Mouse (Mus musculus) midbrain, embryonic 16.5 days (tissue): ENCODE measurements around the gene Tnik. TPM values are rescaled to one million over a fixed set of nuclear protein-coding genes. Genes with fewer than 3 reads are reported as not detected.

ENCODE experiments used
- ATAC-seq: fragments of 200-750 bp; cut with Nextera tagmentation; 2 replicates; pipeline ENCODE4 v1.8.0; 2017; ENCODE audit warnings: moderate TSS enrichment
- H3K27ac ChIP-seq: fragments of 300-500 bp; sonication (generic); 2 replicates; pipeline ENCODE4 v1.5.1; 2014; ENCODE audit warnings: mild to moderate bottlenecking, low read length, mixed read lengths
- H3K27me3 ChIP-seq: fragments of 300-500 bp; sonication (generic); 2 replicates; pipeline ENCODE4 v1.6.1; 2014; ENCODE audit warnings: low read depth, low read length, mixed read lengths; ENCODE audit not compliant: control insufficient read depth, insufficient read depth
- H3K36me3 ChIP-seq: fragments of 300-500 bp; sonication (generic); 2 replicates; pipeline ENCODE4 v1.6.1; 2014; ENCODE audit warnings: mild to moderate bottlenecking, low read length, moderate library complexity, mixed read lengths; ENCODE audit not compliant: control insufficient read depth, insufficient read depth
- H3K4me1 ChIP-seq: fragments of 300-500 bp; sonication (generic); 2 replicates; pipeline ENCODE4 v1.6.1; 2014; ENCODE audit warnings: mild to moderate bottlenecking, low read length, mixed read lengths; ENCODE audit not compliant: control insufficient read depth, insufficient read depth
- H3K4me2 ChIP-seq: fragments of 300-500 bp; sonication (generic); 2 replicates; pipeline ENCODE4 v1.6.1; 2014; ENCODE audit warnings: mild to moderate bottlenecking, low read length, mixed read lengths
- H3K4me3 ChIP-seq: fragments of 300-500 bp; sonication (generic); 2 replicates; pipeline ENCODE4 v1.5.1; 2014; ENCODE audit warnings: low read depth, mild to moderate bottlenecking, low read length, moderate library complexity, mixed read lengths
- H3K9ac ChIP-seq: fragments of 300-500 bp; sonication (generic); 2 replicates; pipeline ENCODE4 v1.6.1; 2014; ENCODE audit warnings: low read depth, low read length, mixed read lengths
- H3K9me3 ChIP-seq: fragments of 300-500 bp; sonication (generic); replicated peaks from 2 replicates; pipeline ENCODE4 v1.6.1; 2014; ENCODE audit warnings: mild to moderate bottlenecking, low read length, mixed read lengths; ENCODE audit not compliant: control insufficient read depth, poor library complexity, severe bottlenecking
- WGBS: fragments of 180-500 bp; shearing (Covaris S2); extraction: QIAGEN DNeasy Blood & Tissue Kit; methylation state at CpG from one replicate; pipeline ENCODE4 v1.1.7; 2014; 5-methylcytosine and 5-hydroxymethylcytosine counted together
- polyA plus RNA-seq: library from polyadenylated mRNA; unstranded; fragments of >200 nt; fragmentation: Nextera tagmentation; extraction: Ambion mirVana; gene quantifications from 2 replicates; pipeline ENCODE4 v1.2.1, GENCODE M21; 2015

Tnik gene
- polyA plus RNA-seq, 1 experiment from 2014 or later, result 68.2 TPM

DNA sequence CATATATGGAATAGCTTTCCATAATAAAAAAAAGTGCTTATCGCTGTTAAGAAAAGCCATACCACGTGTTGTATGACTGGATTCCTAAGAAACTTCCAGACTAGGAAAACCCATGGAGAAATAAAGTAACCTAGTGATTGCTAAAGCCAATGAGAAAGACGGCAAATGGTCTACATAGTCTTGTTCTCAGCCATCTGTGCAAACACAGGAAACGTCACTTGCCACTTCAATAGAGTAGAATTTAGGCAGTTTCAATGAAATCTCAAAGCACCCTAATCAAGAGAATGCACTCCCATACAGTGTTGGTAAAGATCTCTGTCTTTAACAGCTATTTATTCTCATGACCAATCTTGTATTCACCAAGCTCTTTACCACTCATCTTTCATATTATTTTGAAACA lies 11.7 kb downstream of the Tnik start:
- no peaks in the 10 kb centered on the region for H3K36me3 ChIP-seq
- H3K4me1 ChIP-seq, result peaks cover 22% of the 10 kb centered on the region
- H3K4me2 ChIP-seq, result no peak overlapping the region
- no peak overlapping the region for H3K9ac ChIP-seq
- no peak overlapping the region for H3K4me3 ChIP-seq
- H3K27me3 ChIP-seq, result no peaks in the 10 kb centered on the region
- H3K27ac ChIP-seq, result no peak overlapping the region
- ATAC-seq, result no peak
- 89% methylated on average over 4 of the region's 4 CpGs for WGBS
- H3K9me3 ChIP-seq, result no peaks in the 10 kb centered on the region

GRCm38 (mm10) chr3:28289693-28290092 lies 26.7 kb downstream of the Tnik start:
- Histone ChIP-seq H3K4me3 (no peak overlapping the region), H3K4me2 (no peak overlapping the region), H3K4me1 (peaks cover 4% of the 10 kb centered on the region), H3K9me3 (no peaks in the 10 kb centered on the region), H3K27me3 (no peaks in the 10 kb centered on the region), H3K27ac (no peak overlapping the region), H3K36me3 (no peaks in the 10 kb centered on the region), H3K9ac (no peak overlapping the region)
- no peak for ATAC-seq
- WGBS, result 83% methylated on average over 1 of the region's 1 CpGs

DNA sequence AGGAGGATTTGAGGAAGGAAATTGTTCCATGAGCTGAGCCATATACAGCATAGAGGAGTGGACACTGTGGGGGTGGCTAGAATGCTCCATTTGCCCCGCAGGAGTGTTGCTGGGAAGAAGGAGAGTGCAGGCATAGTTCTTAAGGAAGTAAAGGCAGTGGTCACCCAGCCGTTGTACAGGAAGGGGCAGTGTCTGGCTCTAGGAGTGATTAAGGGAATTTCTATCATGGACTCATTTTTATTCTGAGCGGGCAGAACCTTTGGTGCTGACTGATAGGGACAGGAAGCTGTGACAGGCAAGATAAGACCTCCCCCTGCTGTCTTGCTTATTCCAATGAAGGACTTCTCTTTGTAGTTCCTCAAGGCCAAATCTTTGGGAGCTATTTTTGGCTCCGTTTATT lies 38.4 kb downstream of the Tnik start:
- no peak for ATAC-seq

DNA sequence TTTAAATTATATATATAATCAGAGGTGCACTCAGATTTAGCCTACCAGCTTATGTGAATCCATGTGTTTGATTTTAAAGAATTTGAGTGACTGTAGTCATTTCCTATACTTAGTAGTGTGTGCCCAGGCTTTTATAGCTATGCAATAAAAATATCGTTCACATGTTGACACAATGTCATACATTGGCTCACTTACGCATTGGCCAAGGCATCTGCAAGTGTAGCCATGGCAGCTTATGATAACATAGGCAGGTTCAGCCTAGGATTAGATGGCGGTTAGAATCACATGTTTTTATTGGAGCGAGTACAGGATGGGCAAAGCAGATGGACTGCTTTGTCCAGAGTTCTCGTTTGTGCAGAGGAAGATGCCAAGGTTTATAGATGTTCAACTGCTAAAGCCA lies 40.9 kb downstream of the Tnik start:
- no peak overlapping the region for H3K4me3 ChIP-seq
- no peaks in the 10 kb centered on the region for H3K4me1 ChIP-seq
- no peaks in the 10 kb centered on the region for H3K9me3 ChIP-seq
- no peak for ATAC-seq
- H3K36me3 ChIP-seq, result no peaks in the 10 kb centered on the region; the same call in 1 of the 2 replicates
- 93% methylated on average over 5 of the region's 5 CpGs for WGBS
- no peak overlapping the region for H3K27ac ChIP-seq
- no peaks in the 10 kb centered on the region for H3K27me3 ChIP-seq
- H3K9ac ChIP-seq, result no peak overlapping the region
- no peak overlapping the region for H3K4me2 ChIP-seq

More for the DNA sequence above, 38.4 kb downstream of the Tnik start:
- H3K9ac ChIP-seq, result no peak overlapping the region
- H3K36me3 ChIP-seq, result no peaks in the 10 kb centered on the region; the same call in 1 of the 2 replicates
- WGBS, result 81% methylated on average over 4 of the region's 4 CpGs
- no peak overlapping the region for H3K27ac ChIP-seq
- H3K4me2 ChIP-seq, result no peak overlapping the region
- no peaks in the 10 kb centered on the region for H3K9me3 ChIP-seq
- H3K4me3 ChIP-seq, result no peak overlapping the region
- no peaks in the 10 kb centered on the region for H3K4me1 ChIP-seq
- H3K27me3 ChIP-seq, result no peaks in the 10 kb centered on the region

DNA sequence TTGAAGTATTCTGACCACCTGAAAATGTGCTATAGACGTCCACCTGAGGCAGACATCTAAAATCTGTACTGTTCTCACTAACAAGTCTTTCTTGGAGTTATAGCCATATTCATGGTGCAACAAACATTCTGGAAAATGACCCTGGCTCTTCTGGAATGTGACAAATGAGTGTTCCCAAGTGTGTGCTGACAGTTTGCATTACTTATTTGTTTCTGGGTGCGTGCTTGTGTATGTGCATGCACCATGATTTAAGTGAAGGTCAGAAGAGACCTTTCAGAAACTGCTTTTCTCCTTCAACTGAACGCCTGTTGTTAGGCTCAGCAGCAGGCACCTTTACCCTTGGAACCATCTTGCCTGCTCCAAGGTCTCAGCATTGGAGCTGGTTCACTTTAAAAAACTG lies 43.8 kb downstream of the Tnik start:
- ATAC-seq, result no peak
- 88% methylated on average over 3 of the region's 3 CpGs for WGBS
- no peaks in the 10 kb centered on the region for H3K27me3 ChIP-seq

DNA sequence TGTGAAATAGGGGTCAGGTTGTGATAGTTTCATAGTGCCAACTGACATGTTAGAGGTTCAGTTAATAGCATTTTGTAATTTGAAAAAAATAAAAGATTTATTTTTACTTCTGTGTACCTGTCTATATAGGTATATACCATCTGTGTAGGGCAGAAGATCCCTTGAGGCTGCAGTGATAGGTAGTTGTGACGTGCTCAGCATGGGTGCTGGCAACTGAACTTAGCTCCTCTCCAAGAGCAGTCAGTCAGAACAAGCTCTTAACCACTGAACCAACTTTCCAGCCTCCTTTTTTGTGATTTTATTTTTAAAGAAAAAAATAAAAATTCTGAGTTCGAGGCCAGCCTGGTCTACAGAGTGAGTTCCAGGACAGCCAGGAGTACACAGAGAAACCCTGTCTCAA lies 51.4 kb downstream of the Tnik start:
- Histone ChIP-seq H3K4me3 (no peak overlapping the region), H3K4me2 (no peak overlapping the region), H3K27me3 (no peaks in the 10 kb centered on the region), H3K27ac (no peak overlapping the region), H3K9me3 (no peaks in the 10 kb centered on the region), H3K36me3 (no peaks in the 10 kb centered on the region), H3K4me1 (no peaks in the 10 kb centered on the region; the same call in 1 of the 2 replicates), H3K9ac (no peak overlapping the region)
- ATAC-seq, result no peak
- 94% methylated on average over 2 of the region's 2 CpGs for WGBS

More for the DNA sequence above, 43.8 kb downstream of the Tnik start:
- no peaks in the 10 kb centered on the region for H3K9me3 ChIP-seq
- H3K36me3 ChIP-seq, result no peaks in the 10 kb centered on the region; the same call in 1 of the 2 replicates
- no peaks in the 10 kb centered on the region for H3K4me1 ChIP-seq
- H3K4me3 ChIP-seq, result no peak overlapping the region
- H3K4me2 ChIP-seq, result no peak overlapping the region
- H3K27ac ChIP-seq, result no peak overlapping the region
- no peak overlapping the region for H3K9ac ChIP-seq

DNA sequence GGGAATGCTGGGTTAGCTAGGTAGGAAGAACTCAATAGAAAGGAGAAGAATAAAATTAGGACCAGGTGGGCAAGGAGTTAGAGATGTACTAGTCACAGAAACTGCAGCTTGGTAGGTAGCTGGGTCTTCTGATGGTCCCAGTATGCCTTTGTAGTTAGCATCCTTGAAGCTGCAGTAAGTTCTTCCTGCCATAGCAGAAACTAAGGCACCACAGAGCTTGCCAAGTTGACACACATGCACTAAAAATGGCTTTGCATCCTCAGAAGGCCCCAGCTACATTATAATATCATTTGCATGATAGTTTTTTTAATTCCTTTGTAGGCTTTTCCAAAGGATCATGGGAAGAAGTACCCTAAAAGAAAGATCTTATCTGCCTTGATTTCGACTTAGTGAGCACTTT lies 54.3 kb downstream of the Tnik start:
- no peak overlapping the region for H3K4me3 ChIP-seq
- no peak overlapping the region for H3K27ac ChIP-seq
- ATAC-seq, result no peak
- no peak overlapping the region for H3K4me2 ChIP-seq
- 82% methylated on average over 1 of the region's 1 CpGs for WGBS
- no peaks in the 10 kb centered on the region for H3K36me3 ChIP-seq
- peaks cover 7% of the 10 kb centered on the region; the same call in 1 of the 2 replicates for H3K4me1 ChIP-seq
- no peaks in the 10 kb centered on the region for H3K27me3 ChIP-seq
- H3K9ac ChIP-seq, result no peak overlapping the region
- no peaks in the 10 kb centered on the region for H3K9me3 ChIP-seq

DNA sequence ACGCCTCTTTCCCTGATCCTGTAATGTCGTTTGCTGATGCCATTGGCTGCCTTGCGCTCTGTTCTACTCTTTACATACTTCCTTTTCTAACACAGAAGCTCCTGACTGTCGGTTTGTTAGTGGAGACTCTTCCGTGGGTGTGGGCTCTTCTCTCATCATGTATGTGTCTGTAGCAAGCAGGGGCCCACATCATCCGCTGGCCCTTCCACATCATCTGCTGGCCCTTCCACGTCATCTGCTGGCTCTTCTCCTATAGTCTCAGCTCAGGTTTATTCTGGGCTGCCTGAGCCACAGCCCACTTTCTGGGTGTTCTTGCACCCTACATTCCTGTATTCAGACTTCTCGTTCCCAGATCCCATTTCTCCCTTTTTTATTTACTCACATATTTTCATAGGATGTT lies 58.6 kb downstream of the Tnik start:
- no peak for ATAC-seq
- WGBS, result 93% methylated on average over 8 of the region's 8 CpGs
- H3K4me3 ChIP-seq, result no peak overlapping the region

GRCm38 (mm10) chr3:28325613-28326233 lies 62.7 kb downstream of the Tnik start:
- peaks cover 7% of the 10 kb centered on the region; the same call in 1 of the 2 replicates for H3K4me1 ChIP-seq
- no peaks in the 10 kb centered on the region for H3K9me3 ChIP-seq
- ATAC-seq, result no peak
- 79% methylated on average over 8 of the region's 8 CpGs for WGBS
- no peaks in the 10 kb centered on the region for H3K27me3 ChIP-seq
- no peak overlapping the region for H3K9ac ChIP-seq
- H3K4me3 ChIP-seq, result no peak overlapping the region
- H3K4me2 ChIP-seq, result no peak overlapping the region
- no peak overlapping the region for H3K27ac ChIP-seq
- no peaks in the 10 kb centered on the region for H3K36me3 ChIP-seq

More for the DNA sequence above, 58.6 kb downstream of the Tnik start:
- Histone ChIP-seq H3K4me2 (no peak overlapping the region), H3K9me3 (no peaks in the 10 kb centered on the region), H3K27me3 (no peaks in the 10 kb centered on the region), H3K27ac (0 out of 2 replicates have a peak overlapping the region, but pooled peaks have one; percentile 1), H3K9ac (no peak overlapping the region), H3K4me1 (peaks cover 7% of the 10 kb centered on the region; the same call in 1 of the 2 replicates), H3K36me3 (no peaks in the 10 kb centered on the region)
